Mouse (Mus musculus): ENCODE data around the gene Zdhhc4. TPM values are rescaled to one million over a fixed set of nuclear protein-coding genes. Genes with fewer than 3 reads are reported as not detected.

Zdhhc4 gene
- polyA plus RNA-seq (2016; fragmentation: Nextera tagmentation; extraction: Ambion mirVana): 70.2 and 70.9 TPM in 2 replicates

- Histone ChIP-seq H3K4me1 (peaks cover 22% of the 10 kb centered on the region), H3K36me3 (replicated peaks) (peaks cover 27% of the 10 kb centered on the region), H3K27me3 (ENCODE audit: poor library complexity, severe bottlenecking) (no peaks in the 10 kb centered on the region), H3K9me3 (no peaks in the 10 kb centered on the region), H3K4me3 (peak within 1 kb of the TSS; percentile 96), H3K27ac (peak within 1 kb of the TSS; percentile 88)
- under 1% methylated on average over 57 of the region's 57 CpGs for WGBS
- peak; percentile 87 for DNase-seq (ENCODE audit: extremely low spot score, low spot score)
These were observed at the start of gene Zdhhc4 for GRCm38 (mm10) chr5:143328690-143329495. Gene Zdhhc4 (minus strand): TSS chr5:143329256.

GRCm38 (mm10) chr5:143376156-143376555 lies 47.1 kb upstream of the Zdhhc4 start:
- H3K36me3 ChIP-seq (replicated peaks): no peaks in the 10 kb centered on the region
- DNase-seq (ENCODE audit: extremely low spot score, low spot score): no peak
- WGBS: 82% methylated on average over 4 of the region's 4 CpGs

GRCm38 (mm10) chr5:143375242-143375641 lies 46.2 kb upstream of the Zdhhc4 start:
- WGBS: 9% methylated on average over 21 of the region's 21 CpGs
- peak; percentile 76 for DNase-seq (ENCODE audit: extremely low spot score, low spot score)
- Histone ChIP-seq H3K4me1 (peaks cover 14% of the 10 kb centered on the region), H3K9me3 (peaks cover 7% of the 10 kb centered on the region; the same call in 1 of the 2 replicates), H3K36me3 (replicated peaks) (no peaks in the 10 kb centered on the region), H3K27me3 (ENCODE audit: poor library complexity, severe bottlenecking) (peaks cover 64% of the 10 kb centered on the region), H3K27ac (no peak overlapping the region), H3K4me3 (peak overlapping the region; percentile 40)

More at GRCm38 (mm10) chr5:143376156-143376555, 47.1 kb upstream of the Zdhhc4 start:
- H3K4me1 ChIP-seq: peaks cover 11% of the 10 kb centered on the region
- no peak overlapping the region for H3K27ac ChIP-seq
- peaks cover 7% of the 10 kb centered on the region; the same call in 1 of the 2 replicates for H3K9me3 ChIP-seq
- H3K27me3 ChIP-seq (ENCODE audit: poor library complexity, severe bottlenecking): peaks cover 56% of the 10 kb centered on the region
- no peak overlapping the region for H3K4me3 ChIP-seq

GRCm38 (mm10) chr5:143372818-143373217 lies 43.8 kb upstream of the Zdhhc4 start:
- peak overlapping the region; percentile 46 for H3K4me3 ChIP-seq
- 1% methylated on average over 35 of the region's 35 CpGs for WGBS
- H3K9me3 ChIP-seq: peaks cover 7% of the 10 kb centered on the region; the same call in 1 of the 2 replicates
- H3K27ac ChIP-seq: no peak overlapping the region
- H3K4me1 ChIP-seq: peaks cover 23% of the 10 kb centered on the region
- H3K36me3 ChIP-seq (replicated peaks): no peaks in the 10 kb centered on the region
- DNase-seq (ENCODE audit: extremely low spot score, low spot score): no peak
- peaks cover 88% of the 10 kb centered on the region for H3K27me3 ChIP-seq (ENCODE audit: poor library complexity, severe bottlenecking)

- Histone ChIP-seq H3K4me3 (no peak overlapping the region), H3K9me3 (no peaks in the 10 kb centered on the region), H3K4me1 (peaks cover 23% of the 10 kb centered on the region), H3K27me3 (ENCODE audit: poor library complexity, severe bottlenecking) (peaks cover 92% of the 10 kb centered on the region), H3K27ac (no peak overlapping the region), H3K36me3 (replicated peaks) (no peaks in the 10 kb centered on the region)
- no peak for DNase-seq (ENCODE audit: extremely low spot score, low spot score)
- WGBS: 48% methylated on average over 4 of the region's 4 CpGs
These were observed 42.1 kb upstream of the Zdhhc4 start for GRCm38 (mm10) chr5:143371146-143371510.

- WGBS: 25% methylated on average over 17 of the region's 17 CpGs
- Histone ChIP-seq H3K9me3 (no peaks in the 10 kb centered on the region), H3K4me1 (peaks cover 22% of the 10 kb centered on the region), H3K27ac (no peak overlapping the region), H3K27me3 (ENCODE audit: poor library complexity, severe bottlenecking) (peaks cover 94% of the 10 kb centered on the region), H3K36me3 (replicated peaks) (no peaks in the 10 kb centered on the region), H3K4me3 (peak overlapping the region; percentile 47)
- DNase-seq (ENCODE audit: extremely low spot score, low spot score): no peak
These were observed 41.5 kb upstream of the Zdhhc4 start for GRCm38 (mm10) chr5:143370416-143371145.

GRCm38 (mm10) chr5:143369611-143370255 lies 40.7 kb upstream of the Zdhhc4 start:
- Histone ChIP-seq H3K36me3 (replicated peaks) (no peaks in the 10 kb centered on the region), H3K27ac (no peak overlapping the region), H3K4me3 (peak overlapping the region; percentile 47), H3K9me3 (no peaks in the 10 kb centered on the region), H3K27me3 (ENCODE audit: poor library complexity, severe bottlenecking) (peaks cover 94% of the 10 kb centered on the region), H3K4me1 (peaks cover 20% of the 10 kb centered on the region)
- no peak for DNase-seq (ENCODE audit: extremely low spot score, low spot score)
- WGBS: under 1% methylated on average over 36 of the region's 36 CpGs

GRCm38 (mm10) chr5:143367931-143368330 lies 38.9 kb upstream of the Zdhhc4 start:
- WGBS: 77% methylated on average over 3 of the region's 3 CpGs
- Histone ChIP-seq H3K4me1 (peaks cover 31% of the 10 kb centered on the region), H3K9me3 (no peaks in the 10 kb centered on the region), H3K27me3 (ENCODE audit: poor library complexity, severe bottlenecking) (peaks cover 94% of the 10 kb centered on the region), H3K4me3 (no peak overlapping the region), H3K27ac (no peak overlapping the region), H3K36me3 (replicated peaks) (no peaks in the 10 kb centered on the region)
- DNase-seq (ENCODE audit: extremely low spot score, low spot score): no peak

- under 1% methylated on average over 47 of the region's 47 CpGs for WGBS
- peak overlapping the region; percentile 61 for H3K4me3 ChIP-seq
- H3K36me3 ChIP-seq (replicated peaks): no peaks in the 10 kb centered on the region
- peaks cover 28% of the 10 kb centered on the region for H3K4me1 ChIP-seq
- H3K9me3 ChIP-seq: no peaks in the 10 kb centered on the region
- H3K27ac ChIP-seq: peak overlapping the region; percentile 44
- peaks cover 84% of the 10 kb centered on the region for H3K27me3 ChIP-seq (ENCODE audit: poor library complexity, severe bottlenecking)
- DNase-seq (ENCODE audit: extremely low spot score, low spot score): peak; percentile 73
These were observed 34.9 kb upstream of the Zdhhc4 start for GRCm38 (mm10) chr5:143363678-143364615.

GRCm38 (mm10) chr5:143361428-143361827 lies 32.4 kb upstream of the Zdhhc4 start:
- H3K27me3 ChIP-seq (ENCODE audit: poor library complexity, severe bottlenecking): peaks cover 90% of the 10 kb centered on the region
- H3K27ac ChIP-seq: no peak overlapping the region
- peaks cover 42% of the 10 kb centered on the region for H3K4me1 ChIP-seq
- H3K9me3 ChIP-seq: no peaks in the 10 kb centered on the region
- no peak overlapping the region for H3K4me3 ChIP-seq
- H3K36me3 ChIP-seq (replicated peaks): no peaks in the 10 kb centered on the region
- no peak for DNase-seq (ENCODE audit: extremely low spot score, low spot score)
- WGBS: 52% methylated on average over 7 of the region's 7 CpGs

- Histone ChIP-seq H3K36me3 (replicated peaks) (no peaks in the 10 kb centered on the region), H3K9me3 (no peaks in the 10 kb centered on the region), H3K4me1 (peaks cover 50% of the 10 kb centered on the region), H3K4me3 (no peak overlapping the region), H3K27ac (no peak overlapping the region), H3K27me3 (ENCODE audit: poor library complexity, severe bottlenecking) (peaks cover 82% of the 10 kb centered on the region)
- no peak for DNase-seq (ENCODE audit: extremely low spot score, low spot score)
- WGBS: 63% methylated on average over 5 of the region's 5 CpGs
These were observed 30.9 kb upstream of the Zdhhc4 start for GRCm38 (mm10) chr5:143360000-143360399.

GRCm38 (mm10) chr5:143359263-143359662 lies 30.2 kb upstream of the Zdhhc4 start:
- H3K27me3 ChIP-seq (ENCODE audit: poor library complexity, severe bottlenecking): peaks cover 74% of the 10 kb centered on the region
- H3K36me3 ChIP-seq (replicated peaks): no peaks in the 10 kb centered on the region
- H3K9me3 ChIP-seq: no peaks in the 10 kb centered on the region
- no peak overlapping the region for H3K27ac ChIP-seq
- WGBS: 41% methylated on average over 7 of the region's 7 CpGs
- H3K4me1 ChIP-seq: peaks cover 43% of the 10 kb centered on the region
- DNase-seq (ENCODE audit: extremely low spot score, low spot score): no peak
- H3K4me3 ChIP-seq: no peak overlapping the region
